Mouse (Mus musculus) right cerebral cortex, postnatal 25 days (tissue): ENCODE measurements at regions not wholly inside any gene's neighbourhood (a gene's known extent, or its start where the extent isn't known, plus 50 kb on each side); places are given as distances from the start of the nearest gene placed in this dataset.
"Not testable (repeated sequence)": the region's sequence is repeated elsewhere in the genome, so short reads cannot be mapped to it uniquely, and the experiment has no call there.

Source experiments
- DNase-seq: peaks from one replicate; pipeline ENCODE4 v3.0.0; 2022

- DNase-seq, result no peak
Observed at GRCm38 (mm10) chr3:155662280-155662679, 569.0 kb downstream of the Lrriq3 start.

- DNase-seq, result no peak
Observed at GRCm38 (mm10) chr3:155672558-155672957, 579.3 kb downstream of the Lrriq3 start.

- no peak for DNase-seq
Observed at GRCm38 (mm10) chr3:155680200-155680599, 587.0 kb downstream of the Lrriq3 start.

- no peak for DNase-seq
Observed at GRCm38 (mm10) chr3:155682921-155683813, 589.9 kb downstream of the Lrriq3 start.

- no peak for DNase-seq
Observed at GRCm38 (mm10) chr3:155688358-155688757, 595.1 kb downstream of the Lrriq3 start.

- DNase-seq, result no peak
Observed at GRCm38 (mm10) chr3:155723011-155723510, 629.8 kb downstream of the Lrriq3 start.

GRCm38 (mm10) chr3:155742421-155742820 is 649.2 kb downstream of the Lrriq3 start:
- DNase-seq, result no peak

- not testable (repeated sequence) for DNase-seq
Observed at GRCm38 (mm10) chr3:155746601-155747000, 653.4 kb downstream of the Lrriq3 start.

GRCm38 (mm10) chr3:155747511-155747910 is 654.3 kb downstream of the Lrriq3 start:
- DNase-seq, result no peak

GRCm38 (mm10) chr3:155757285-155757684 is 664.1 kb downstream of the Lrriq3 start:
- DNase-seq, result no peak

- DNase-seq, result no peak
Observed at GRCm38 (mm10) chr3:155776019-155776418, 682.8 kb downstream of the Lrriq3 start.

GRCm38 (mm10) chr3:155777025-155777424 is 683.8 kb downstream of the Lrriq3 start:
- DNase-seq, result no peak

- DNase-seq, result no peak
Observed at GRCm38 (mm10) chr3:155815693-155816092, 722.5 kb downstream of the Lrriq3 start.

- DNase-seq, result no peak
Observed at GRCm38 (mm10) chr3:155824863-155825262, 731.6 kb downstream of the Lrriq3 start.

- no peak for DNase-seq
Observed at GRCm38 (mm10) chr3:155866286-155866685, 695.3 kb upstream of the Negr1 start.

GRCm38 (mm10) chr3:155875696-155876095 is 685.9 kb upstream of the Negr1 start:
- no peak for DNase-seq

GRCm38 (mm10) chr3:155878401-155878800 is 683.2 kb upstream of the Negr1 start:
- no peak for DNase-seq

GRCm38 (mm10) chr3:155880722-155881121 is 680.9 kb upstream of the Negr1 start:
- DNase-seq, result no peak

GRCm38 (mm10) chr3:155915981-155916380 is 645.6 kb upstream of the Negr1 start:
- DNase-seq, result peak; percentile 7

- no peak for DNase-seq
Observed at GRCm38 (mm10) chr3:155942896-155943295, 618.7 kb upstream of the Negr1 start.

GRCm38 (mm10) chr3:155944042-155944735 is 617.4 kb upstream of the Negr1 start:
- DNase-seq, result no peak

- DNase-seq, result no peak
Observed at GRCm38 (mm10) chr3:155945188-155945587, 616.4 kb upstream of the Negr1 start.

- DNase-seq, result not testable (repeated sequence)
Observed at GRCm38 (mm10) chr3:155962496-155962895, 599.1 kb upstream of the Negr1 start.

GRCm38 (mm10) chr3:155979636-155980035 is 582.0 kb upstream of the Negr1 start:
- DNase-seq, result no peak
